Mouse (Mus musculus): ENCODE results near the gene Gm20914.
"Not testable (repeated sequence)": the region's sequence is repeated elsewhere in the genome, so short reads cannot be mapped to it uniquely, and the experiment has no call there.

The Gm20914 gene

DNA sequence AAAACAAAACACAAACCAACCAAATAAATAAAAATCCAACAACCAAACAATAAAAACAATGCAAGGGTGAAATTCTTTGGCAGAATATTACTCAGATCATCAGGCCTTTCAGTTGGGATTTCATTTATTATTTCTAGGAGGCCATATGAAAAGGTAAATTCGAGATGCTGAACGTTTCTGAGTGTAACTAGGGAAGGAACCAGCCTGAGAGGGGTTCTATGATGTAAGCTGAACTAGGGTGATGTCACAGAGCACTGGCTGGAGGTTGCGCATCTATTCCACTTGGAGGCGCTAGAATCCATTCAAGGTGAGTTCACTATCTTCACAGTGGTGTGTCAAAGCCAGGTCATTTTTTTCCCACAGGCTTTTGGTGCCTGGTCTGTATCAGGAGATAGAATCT lies at the start of gene Gm20914:
Gene Gm20914, plus strand, starts transcription at position 301 of the 400 bp plus-strand sequence.
- DNase-seq (ENCODE audit: low read depth, low spot score) = not testable (repeated sequence)

All from R1 (cell line).